35 mouse cellular contexts compared by ENCODE assay signal in the genomic region with DNA sequence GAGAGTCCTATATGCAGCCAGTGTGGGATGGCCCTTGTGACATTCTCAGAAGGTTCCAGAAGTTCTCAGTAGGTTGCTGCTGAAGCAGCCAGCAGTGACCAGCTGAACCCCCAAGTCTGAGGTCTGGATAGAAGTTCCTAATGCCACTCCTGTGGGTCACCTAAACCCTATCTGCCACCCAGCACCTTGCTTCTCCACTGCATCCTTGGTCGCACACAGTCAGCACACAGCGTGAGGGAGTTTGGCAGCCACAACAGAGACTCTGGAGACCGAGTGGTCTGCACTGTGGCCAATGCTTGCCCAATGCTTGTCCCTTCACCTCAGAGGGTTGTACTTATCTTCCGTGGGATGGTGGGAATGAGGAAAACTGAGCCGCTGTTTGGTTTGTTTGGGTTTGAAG. TPM values are rescaled to one million over a fixed set of nuclear protein-coding genes. Genes with fewer than 3 reads are reported as not detected.
DNase-seq lines count a peak whose midpoint lies in the region; ATAC-seq and TF ChIP-seq lines count a peak whose summit lies in the region.
"Had no signal": no experiment of that assay in that cellular context is flagged by ENCODE, and none has a peak within 500 bp of the region (broad histone marks: within the 10 kb centered on the region; RNA-seq: fewer than 3 reads in every experiment).

No protein-coding gene starts in this region.

- WGBS in heart, embryonic 11.5 days (ENCODE audit: insufficient replicate concordance) = 79% methylated on average over 5 of the region's 5 CpGs
- 90% methylated on average over 5 of the region's 5 CpGs for WGBS in midbrain, embryonic 10.5 days
- 90% methylated on average over 5 of the region's 5 CpGs for WGBS in midbrain, postnatal 0 days
- WGBS in liver, embryonic 12.5 days (ENCODE audit: insufficient replicate concordance) = 47% methylated on average over 5 of the region's 5 CpGs
- WGBS in liver, postnatal 0 days (ENCODE audit: insufficient replicate concordance) = 57% methylated on average over 5 of the region's 5 CpGs

- 0 out of 2 replicates have a peak overlapping the region, but pooled peaks have one; percentile 10 for H3K9ac ChIP-seq in heart, embryonic 11.5 days (ENCODE audit: low read depth, low read length)
- no peak overlapping the region for H3K9ac ChIP-seq in midbrain, postnatal 0 days (replicated peaks; ENCODE audit: low read length, poor library complexity, severe bottlenecking)
- peak overlapping the region; percentile 69 for H3K9ac ChIP-seq in liver, embryonic 12.5 days
- no peak overlapping the region; the same call in 1 of the 2 replicates for H3K9ac ChIP-seq in liver, postnatal 0 days (replicated peaks)
- H3K9ac ChIP-seq: embryonic facial prominence, embryonic 13.5 days; forebrain, embryonic 13.5 days; hindbrain, embryonic 12.5 days; midbrain, embryonic 13.5 days had no signal

- H3K9me3 ChIP-seq in heart, embryonic 11.5 days (replicated peaks; ENCODE audit: control insufficient read depth, low read length) = no peaks in the 10 kb centered on the region
- no peaks in the 10 kb centered on the region for H3K9me3 ChIP-seq in midbrain, embryonic 10.5 days (replicated peaks)
- H3K9me3 ChIP-seq in midbrain, postnatal 0 days (ENCODE audit: low read length) = no peaks in the 10 kb centered on the region
- no peaks in the 10 kb centered on the region for H3K9me3 ChIP-seq in liver, embryonic 12.5 days (replicated peaks)
- H3K9me3 ChIP-seq in liver, postnatal 0 days (ENCODE audit: low read length) = no peaks in the 10 kb centered on the region
- H3K9me3 ChIP-seq: embryonic facial prominence, embryonic 13.5 days; forebrain, embryonic 13.5 days; hindbrain, embryonic 12.5 days; midbrain, embryonic 13.5 days had no signal

- no peak for DNase-seq in heart, postnatal 25 days (ENCODE audit: low spot score)
- no peak for DNase-seq in midbrain, embryonic 10.5 days (ENCODE audit: low spot score)
- no peak for DNase-seq in midbrain, postnatal 0 days (ENCODE audit: low spot score)
- DNase-seq in liver, postnatal 0 days = no peak
- no peak for DNase-seq in gastrocnemius, postnatal 14 days
- DNase-seq in gastrocnemius, postnatal 36 days = no peak
- DNase-seq: adrenal gland, adult 2 months; adrenal gland, postnatal 36 days; cerebellum, adult 9-10 months; cerebellum, postnatal 36 days; gastrocnemius, postnatal 25 days; heart, adult 2 months; kidney, adult 9 months; kidney, postnatal 10 days; layer of hippocampus, postnatal 36 days; lung, postnatal 4 days; thymus, adult 2 months had no signal

- peak overlapping the region; percentile 74 for H3K27ac ChIP-seq in heart, embryonic 11.5 days (ENCODE audit: low read depth, low read length)
- peak overlapping the region; percentile 61 for H3K27ac ChIP-seq in midbrain, embryonic 10.5 days (replicated peaks)
- H3K27ac ChIP-seq in midbrain, postnatal 0 days (ENCODE audit: low read depth, low read length) = no peak overlapping the region
- peak overlapping the region; percentile 99 for H3K27ac ChIP-seq in liver, embryonic 12.5 days
- peak overlapping the region; percentile 76 for H3K27ac ChIP-seq in liver, postnatal 0 days (ENCODE audit: low read depth)
- H3K27ac ChIP-seq: embryonic facial prominence, embryonic 13.5 days; forebrain, embryonic 13.5 days; heart, adult 2 months; hindbrain, embryonic 12.5 days; hindbrain, postnatal 0 days; midbrain, embryonic 13.5 days had no signal

- peaks cover 29% of the 10 kb centered on the region for H3K27me3 ChIP-seq in heart, embryonic 11.5 days (ENCODE audit: control insufficient read depth, insufficient read depth, low read length)
- H3K27me3 ChIP-seq in midbrain, embryonic 10.5 days (ENCODE audit: low read depth, poor library complexity, severe bottlenecking) = peaks cover 32% of the 10 kb centered on the region
- no peaks in the 10 kb centered on the region for H3K27me3 ChIP-seq in midbrain, postnatal 0 days (ENCODE audit: insufficient read depth, low read length)
- no peaks in the 10 kb centered on the region for H3K27me3 ChIP-seq in liver, embryonic 12.5 days (replicated peaks)
- no peaks in the 10 kb centered on the region for H3K27me3 ChIP-seq in liver, postnatal 0 days (ENCODE audit: insufficient read depth, low read length)
- H3K27me3 ChIP-seq: midbrain, embryonic 13.5 days had no signal

- intact Hi-C loops in heart, postnatal 25 days (cut with DNase I) = no loop called here
- intact Hi-C loops in gastrocnemius, postnatal 14 days (cut with DNase I; ENCODE audit: low total_unique reads) = no loop called here
- intact Hi-C loops in gastrocnemius, postnatal 36 days (cut with DNase I) = no loop called here

- H3K4me2 ChIP-seq in heart, embryonic 11.5 days = no peak overlapping the region
- H3K4me2 ChIP-seq in midbrain, postnatal 0 days (ENCODE audit: low read depth, low read length, poor library complexity, severe bottlenecking) = no peak overlapping the region
- peak overlapping the region; percentile 71 for H3K4me2 ChIP-seq in liver, embryonic 12.5 days
- H3K4me2 ChIP-seq in liver, postnatal 0 days (ENCODE audit: low read depth, low read length) = peak overlapping the region; percentile 38; the same call in 1 of the 2 replicates
- H3K4me2 ChIP-seq: embryonic facial prominence, embryonic 13.5 days; forebrain, embryonic 13.5 days; hindbrain, embryonic 12.5 days; midbrain, embryonic 13.5 days had no signal

- no peak for TF ChIP-seq CTCF in midbrain, postnatal 0 days (IDR thresholded peaks at IDR 0.05)
- no peak for TF ChIP-seq CTCF in liver, postnatal 0 days (IDR thresholded peaks at IDR 0.05; ENCODE audit: low read depth)

- no peak overlapping the region for H3K4me3 ChIP-seq in heart, embryonic 11.5 days (ENCODE audit: low read depth, low read length)
- H3K4me3 ChIP-seq in midbrain, embryonic 10.5 days = no peak overlapping the region
- H3K4me3 ChIP-seq in midbrain, postnatal 0 days (ENCODE audit: low read depth, low read length) = no peak overlapping the region
- H3K4me3 ChIP-seq in liver, embryonic 12.5 days = peak overlapping the region; percentile 38; the same call in 1 of the 2 replicates
- H3K4me3 ChIP-seq in liver, postnatal 0 days (ENCODE audit: low read depth, low read length) = no peak overlapping the region
- H3K4me3 ChIP-seq: embryonic facial prominence, embryonic 13.5 days; forebrain, embryonic 13.5 days; heart, adult 2 months; hindbrain, embryonic 12.5 days; megakaryocyte, embryonic 14.5 days; midbrain, embryonic 13.5 days had no signal

- no peak for ATAC-seq in heart, embryonic 11.5 days (replicated peaks; ENCODE audit: insufficient number of reproducible peaks, low FRiP score, low TSS enrichment)
- ATAC-seq in midbrain, postnatal 0 days (ENCODE audit: low FRiP score) = no peak
- ATAC-seq in liver, embryonic 12.5 days = no peak
- no peak for ATAC-seq in liver, postnatal 0 days
- ATAC-seq: activated CD4-positive, CD25-positive, alpha-beta regulatory T cell, adult 4 months; CD4-positive, CD25-positive, alpha-beta regulatory T cell, adult 4 months; forebrain, embryonic 13.5 days; hindbrain, postnatal 0 days; intestine, embryonic 16.5 days; midbrain, embryonic 13.5 days had no signal

- no peak for TF ChIP-seq EP300 in liver, postnatal 0 days (IDR thresholded peaks at IDR 0.05; ENCODE audit: low read depth)

- H3K36me3 ChIP-seq in heart, embryonic 11.5 days (ENCODE audit: control insufficient read depth, insufficient read depth, low read length) = no peaks in the 10 kb centered on the region
- no peaks in the 10 kb centered on the region for H3K36me3 ChIP-seq in midbrain, embryonic 10.5 days
- H3K36me3 ChIP-seq in midbrain, postnatal 0 days (ENCODE audit: insufficient read depth, low read length) = no peaks in the 10 kb centered on the region
- H3K36me3 ChIP-seq in liver, embryonic 12.5 days = no peaks in the 10 kb centered on the region
- no peaks in the 10 kb centered on the region for H3K36me3 ChIP-seq in liver, postnatal 0 days (replicated peaks; ENCODE audit: insufficient read depth, low read length)
- H3K36me3 ChIP-seq: embryonic facial prominence, embryonic 13.5 days; hindbrain, embryonic 12.5 days; midbrain, embryonic 13.5 days had no signal

- H3K4me1 ChIP-seq in heart, embryonic 11.5 days (ENCODE audit: control insufficient read depth, insufficient read depth, low read length) = peaks cover 34% of the 10 kb centered on the region
- H3K4me1 ChIP-seq in midbrain, embryonic 10.5 days = peaks cover 11% of the 10 kb centered on the region
- no peaks in the 10 kb centered on the region for H3K4me1 ChIP-seq in midbrain, postnatal 0 days (ENCODE audit: insufficient read depth, low read length)
- H3K4me1 ChIP-seq in liver, embryonic 12.5 days = peaks cover 82% of the 10 kb centered on the region
- peaks cover 46% of the 10 kb centered on the region for H3K4me1 ChIP-seq in liver, postnatal 0 days (ENCODE audit: insufficient read depth)
- H3K4me1 ChIP-seq: embryonic facial prominence, embryonic 13.5 days; forebrain, embryonic 13.5 days; hindbrain, embryonic 12.5 days; midbrain, embryonic 13.5 days had no signal

RNA-seq across cellular contexts. Expression of gene Ano1, which starts 35.7 kb away (rescaled TPM):
- 14.3 TPM in 2 replicates for polyA plus RNA-seq in heart, embryonic 11.5 days (2014; fragmentation: Nextera tagmentation; extraction: Ambion mirVana)
- 10 to 100 TPM; 11.8 to 13.7 TPM for total RNA-seq in heart, postnatal 25 days (2021)
- polyA plus RNA-seq in midbrain, embryonic 10.5 days (2016; fragmentation: Nextera tagmentation; extraction: Ambion mirVana) = 29.4 and 41.5 TPM in 2 replicates
- 11.6 and 13.5 TPM in 2 replicates for total RNA-seq in midbrain, postnatal 0 days (2014; rRNA removed)
- 5.8 and 7.5 TPM in 2 replicates for polyA plus RNA-seq in midbrain, postnatal 0 days (2015; fragmentation: Nextera tagmentation; extraction: Ambion mirVana)
- 5.7 and 7.2 TPM in 2 replicates for polyA plus RNA-seq in liver, embryonic 12.5 days (2016; fragmentation: Nextera tagmentation; extraction: Ambion mirVana)
- 0.47 and 1.1 TPM in 2 replicates for polyA plus RNA-seq in liver, postnatal 0 days (2015; fragmentation: Nextera tagmentation; extraction: Ambion mirVana)
- 10 to 100 TPM in 1 of 2 experiments, 1 to 10 TPM in 1; 8.5 to 10.1 TPM for total RNA-seq in gastrocnemius, postnatal 14 days (2021)
- 1 to 10 TPM; 2.4 to 4.4 TPM for total RNA-seq in gastrocnemius, postnatal 36 days (2021)

RNA-seq across cellular contexts. Expression of gene Fgf3, which starts 50.4 kb away (rescaled TPM):
- polyA plus RNA-seq in heart, embryonic 11.5 days (2014; fragmentation: Nextera tagmentation; extraction: Ambion mirVana) = 0.19 TPM in 1 of 2 replicates, not detected in the other
- total RNA-seq in heart, postnatal 25 days (2021) = not detected
- polyA plus RNA-seq in midbrain, embryonic 10.5 days (2016; fragmentation: Nextera tagmentation; extraction: Ambion mirVana) = 2.9 TPM in 2 replicates
- total RNA-seq in midbrain, postnatal 0 days (2014; rRNA removed) = 0.85 and 3.5 TPM in 2 replicates
- 0.33 and 1.2 TPM in 2 replicates for polyA plus RNA-seq in midbrain, postnatal 0 days (2015; fragmentation: Nextera tagmentation; extraction: Ambion mirVana)
- polyA plus RNA-seq in liver, embryonic 12.5 days (2016; fragmentation: Nextera tagmentation; extraction: Ambion mirVana) = 0.20 and 0.47 TPM in 2 replicates
- not detected in 2 replicates for polyA plus RNA-seq in liver, postnatal 0 days (2015; fragmentation: Nextera tagmentation; extraction: Ambion mirVana)
- not detected for total RNA-seq in gastrocnemius, postnatal 14 days (2021)
- not detected for total RNA-seq in gastrocnemius, postnatal 36 days (2021)
- total RNA-seq: gastrocnemius, postnatal 25 days; heart, adult 2 months; layer of hippocampus, postnatal 36 days; liver, adult 2 months; monocyte, adult 5-6 weeks had no signal
- polyA plus RNA-seq: activated CD4-positive, CD25-positive, alpha-beta regulatory T cell, adult 4 months; CD4-positive, CD25-positive, alpha-beta regulatory T cell, adult 4 months; heart, adult 2 months; intestine, embryonic 16.5 days; limb, embryonic 11.5 days; liver, adult 2 months; lung, embryonic 16.5 days had no signal

RNA-seq across cellular contexts. Expression of gene Fgf4, which starts 59.7 kb away (rescaled TPM):
- polyA plus RNA-seq in heart, embryonic 11.5 days (2014; fragmentation: Nextera tagmentation; extraction: Ambion mirVana) = not detected in 2 replicates
- total RNA-seq in heart, postnatal 25 days (2021) = not detected
- polyA plus RNA-seq in midbrain, embryonic 10.5 days (2016; fragmentation: Nextera tagmentation; extraction: Ambion mirVana) = 0.07 TPM in 1 of 2 replicates, not detected in the other
- total RNA-seq in midbrain, postnatal 0 days (2014; rRNA removed) = not detected in 2 replicates
- not detected in 2 replicates for polyA plus RNA-seq in midbrain, postnatal 0 days (2015; fragmentation: Nextera tagmentation; extraction: Ambion mirVana)
- polyA plus RNA-seq in liver, embryonic 12.5 days (2016; fragmentation: Nextera tagmentation; extraction: Ambion mirVana) = not detected in 2 replicates
- polyA plus RNA-seq in liver, postnatal 0 days (2015; fragmentation: Nextera tagmentation; extraction: Ambion mirVana) = not detected in 2 replicates
- total RNA-seq in gastrocnemius, postnatal 14 days (2021) = under 1 TPM in 1 of 2 experiments, not detected in 1; 0.21 TPM
- total RNA-seq in gastrocnemius, postnatal 36 days (2021) = under 1 TPM in 1 of 2 experiments, not detected in 1; 0.25 TPM
- total RNA-seq: adrenal gland, adult 2 months; adrenal gland, postnatal 36 days; heart, adult 2 months; hindbrain, postnatal 0 days; layer of hippocampus, postnatal 36 days; left cerebral cortex, postnatal 10 days; liver, adult 2 months; monocyte, adult 5-6 weeks had no signal
- polyA plus RNA-seq: activated CD4-positive, CD25-positive, alpha-beta regulatory T cell, adult 4 months; adrenal gland, adult 2 months; brain, embryonic 14.5 days; forebrain, embryonic 13.5 days; heart, adult 2 months; hindbrain, postnatal 0 days; intestine, embryonic 16.5 days; liver, adult 2 months; lung, embryonic 16.5 days; midbrain, embryonic 13.5 days; neural tube, embryonic 14.5 days had no signal

Comparison
In these comparisons a context has a peak if more than half of its experiments do, and no peak if none do; other contexts are left out.
1. H3K9ac ChIP-seq: peak in heart, embryonic 11.5 days (single experiment) and liver, embryonic 12.5 days (single experiment); none in midbrain, postnatal 0 days (single experiment) and liver, postnatal 0 days (single experiment).
2. H3K4me2 ChIP-seq: peak in liver, embryonic 12.5 days (single experiment) and liver, postnatal 0 days (single experiment); none in heart, embryonic 11.5 days (single experiment) and midbrain, postnatal 0 days (single experiment).